Mouse (Mus musculus): Measurements from ENCODE around the gene Mfsd6. TPM values are rescaled to one million over a fixed set of nuclear protein-coding genes. Genes with fewer than 3 reads are reported as not detected.

The Mfsd6 gene
- polyA plus RNA-seq, 1 experiment from 2014 or later, result 1.2 TPM

DNA sequence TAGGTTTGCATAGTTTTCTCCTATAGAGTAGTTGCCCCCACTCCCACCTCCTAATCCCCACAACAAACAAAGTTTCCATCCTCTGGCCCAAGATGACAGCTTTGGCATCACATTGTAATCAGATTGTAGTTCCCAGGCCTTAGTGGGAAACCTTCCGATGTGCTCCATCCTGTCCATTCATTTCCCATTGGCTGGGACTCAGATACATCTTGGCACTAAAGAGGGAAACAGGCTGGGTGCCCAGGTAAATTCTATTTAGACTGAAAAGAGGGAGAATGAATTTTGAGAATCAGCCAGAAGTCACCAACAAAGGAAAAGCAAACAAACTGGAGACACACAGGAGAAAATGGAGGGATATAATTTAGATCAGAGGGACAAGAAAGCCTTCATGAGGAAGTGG lies 3.0 kb upstream of the Mfsd6 start:
- 81% methylated on average over 1 of the region's 1 CpGs for whole genome bisulfite sequencing

GRCm38 (mm10) chr1:52728857-52729489 lies 1.7 kb upstream of the Mfsd6 start:
- Histone ChIP-seq H3K4me3 (no peak overlapping the region), H3K4me1 (peaks cover 12% of the 10 kb centered on the region), H3K27ac (replicated peaks) (no peak overlapping the region), H3K36me3 (no peaks in the 10 kb centered on the region), H3K27me3 (ENCODE audit: low read depth, poor library complexity, severe bottlenecking) (peaks cover 36% of the 10 kb centered on the region), H3K9me3 (replicated peaks) (no peaks in the 10 kb centered on the region)
- DNase-seq (ENCODE audit: low spot score), result no peak
- 89% methylated on average over 5 of the region's 5 CpGs for WGBS

More for the DNA sequence above, 3.0 kb upstream of the Mfsd6 start:
- Histone ChIP-seq H3K36me3 (no peaks in the 10 kb centered on the region), H3K27me3 (ENCODE audit: low read depth, poor library complexity, severe bottlenecking) (peaks cover 36% of the 10 kb centered on the region), H3K4me3 (no peak overlapping the region), H3K9me3 (replicated peaks) (no peaks in the 10 kb centered on the region), H3K27ac (replicated peaks) (no peak overlapping the region), H3K4me1 (peaks cover 12% of the 10 kb centered on the region)
- DNase-seq (ENCODE audit: low spot score), result no peak

DNA sequence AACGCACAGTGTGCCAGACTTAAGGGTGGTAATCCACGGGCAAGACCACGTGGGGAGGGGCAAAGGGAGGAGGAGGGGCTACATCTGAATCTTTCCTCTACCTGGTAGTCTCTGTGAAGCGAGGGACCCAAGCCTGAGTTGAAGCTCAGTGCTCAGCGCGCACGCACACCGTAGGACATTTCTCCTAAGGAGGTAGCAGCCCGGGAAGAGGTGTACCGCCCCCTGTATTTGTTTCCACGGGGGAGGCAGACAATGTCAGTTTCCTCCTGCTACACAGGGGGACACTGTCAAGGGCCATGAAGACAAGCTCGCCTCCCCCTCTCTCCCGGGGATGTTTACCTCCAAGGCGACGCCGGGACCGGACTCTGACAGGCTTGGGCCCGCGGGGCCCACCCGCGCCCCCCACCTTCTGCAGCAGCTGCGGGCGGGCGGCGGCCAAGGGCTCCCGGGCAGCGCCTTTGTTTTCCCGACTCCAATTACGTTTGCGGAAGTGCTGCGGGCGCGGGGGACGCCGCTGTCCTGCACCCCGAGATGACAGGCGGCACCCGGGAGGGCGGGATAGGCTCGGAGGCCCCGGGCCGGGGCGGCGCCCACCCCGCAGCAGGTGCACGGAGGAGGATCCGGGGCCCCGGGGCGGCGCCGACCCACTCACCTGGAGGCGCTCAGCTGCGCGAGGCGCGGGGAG lies 749 bp downstream of the Mfsd6 start:
- under 1% methylated on average over 53 of the region's 56 CpGs for whole genome bisulfite sequencing

DNA sequence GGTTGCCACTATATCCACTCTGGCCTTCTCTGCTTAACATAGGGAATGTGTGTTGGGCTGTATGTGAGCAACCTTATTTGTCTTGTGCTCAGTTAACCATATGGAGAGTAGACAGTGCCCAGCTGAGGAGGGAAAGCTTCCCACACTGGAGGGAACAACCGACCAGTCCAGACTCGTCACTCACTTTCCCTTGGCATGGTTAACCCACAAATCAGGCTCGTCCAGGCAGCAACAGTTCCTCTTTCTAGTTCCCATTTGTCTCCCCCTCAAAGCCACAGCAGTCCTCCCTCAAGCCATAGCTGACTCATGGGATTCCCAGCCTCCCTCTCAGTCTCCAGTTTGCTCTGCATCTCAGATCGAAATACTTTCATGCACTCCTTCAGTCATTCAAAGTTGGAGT lies 4.7 kb downstream of the Mfsd6 start:
- DNase-seq (ENCODE audit: low spot score), result no peak
- Histone ChIP-seq H3K4me1 (peaks cover 10% of the 10 kb centered on the region), H3K27ac (replicated peaks) (no peak overlapping the region), H3K36me3 (no peaks in the 10 kb centered on the region), H3K27me3 (ENCODE audit: low read depth, poor library complexity, severe bottlenecking) (peaks cover 20% of the 10 kb centered on the region), H3K9me3 (replicated peaks) (no peaks in the 10 kb centered on the region), H3K4me3 (no peak overlapping the region)
- 59% methylated on average over 4 of the region's 4 CpGs for WGBS

More for the DNA sequence above, 749 bp downstream of the Mfsd6 start:
- Histone ChIP-seq H3K9me3 (replicated peaks) (no peaks in the 10 kb centered on the region), H3K4me3 (peak overlapping the region; percentile 95), H3K27me3 (ENCODE audit: low read depth, poor library complexity, severe bottlenecking) (peaks cover 36% of the 10 kb centered on the region), H3K36me3 (no peaks in the 10 kb centered on the region), H3K4me1 (peaks cover 12% of the 10 kb centered on the region), H3K27ac (replicated peaks) (peak overlapping the region; percentile 90)
- peak; percentile 53 for DNase-seq (ENCODE audit: low spot score)

GRCm38 (mm10) chr1:52719096-52719495 lies 8.2 kb downstream of the Mfsd6 start:
- Histone ChIP-seq H3K4me3 (no peak overlapping the region), H3K27ac (replicated peaks) (no peak overlapping the region), H3K9me3 (replicated peaks) (no peaks in the 10 kb centered on the region), H3K36me3 (no peaks in the 10 kb centered on the region), H3K4me1 (no peaks in the 10 kb centered on the region), H3K27me3 (ENCODE audit: low read depth, poor library complexity, severe bottlenecking) (no peaks in the 10 kb centered on the region)
- DNase-seq (ENCODE audit: low spot score), result no peak
- 61% methylated on average over 5 of the region's 5 CpGs for WGBS

- DNase-seq (ENCODE audit: low spot score), result no peak
Observed at GRCm38 (mm10) chr1:52718068-52718748, 9.1 kb downstream of the Mfsd6 start.

GRCm38 (mm10) chr1:52714451-52714850 lies 12.8 kb downstream of the Mfsd6 start:
- Histone ChIP-seq H3K4me1 (0 out of 2 replicates have a peak, but pooled peaks cover 2% of the 10 kb centered on the region), H3K9me3 (replicated peaks) (no peaks in the 10 kb centered on the region), H3K27ac (replicated peaks) (no peak overlapping the region), H3K36me3 (no peaks in the 10 kb centered on the region), H3K27me3 (ENCODE audit: low read depth, poor library complexity, severe bottlenecking) (no peaks in the 10 kb centered on the region), H3K4me3 (no peak overlapping the region)
- no peak for DNase-seq (ENCODE audit: low spot score)
- 45% methylated on average over 1 of the region's 1 CpGs for WGBS

More at GRCm38 (mm10) chr1:52718068-52718748, 9.1 kb downstream of the Mfsd6 start:
- no peaks in the 10 kb centered on the region for H3K9me3 ChIP-seq (replicated peaks)
- no peaks in the 10 kb centered on the region for H3K27me3 ChIP-seq (ENCODE audit: low read depth, poor library complexity, severe bottlenecking)
- WGBS, result 83% methylated on average over 3 of the region's 3 CpGs
- no peak overlapping the region for H3K4me3 ChIP-seq
- 0 out of 2 replicates have a peak, but pooled peaks cover 2% of the 10 kb centered on the region for H3K4me1 ChIP-seq
- H3K36me3 ChIP-seq, result no peaks in the 10 kb centered on the region
- no peak overlapping the region for H3K27ac ChIP-seq (replicated peaks)

DNA sequence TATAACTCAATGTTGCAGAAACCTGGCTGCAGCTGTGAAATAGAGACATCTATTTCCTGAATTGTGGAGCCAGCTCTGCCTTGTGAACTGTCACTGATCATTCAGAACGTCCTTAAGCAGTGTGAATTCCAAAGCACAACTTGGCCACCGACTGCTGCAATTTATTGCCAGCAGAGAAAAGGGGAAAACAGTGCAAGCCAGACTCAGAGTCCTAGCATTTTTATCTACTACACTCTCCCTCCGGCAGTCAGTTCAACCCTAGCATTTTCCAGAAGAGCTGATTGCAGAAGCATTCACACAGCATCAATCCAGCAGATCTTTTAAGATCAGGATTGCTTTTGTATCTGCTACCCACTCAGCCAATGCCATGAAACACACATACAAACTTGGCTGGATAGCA lies 13.2 kb downstream of the Mfsd6 start:
- 0 out of 2 replicates have a peak, but pooled peaks cover 2% of the 10 kb centered on the region for H3K4me1 ChIP-seq
- no peaks in the 10 kb centered on the region for H3K27me3 ChIP-seq (ENCODE audit: low read depth, poor library complexity, severe bottlenecking)
- H3K9me3 ChIP-seq (replicated peaks), result no peaks in the 10 kb centered on the region
- 55% methylated on average over 3 of the region's 3 CpGs for WGBS
- no peaks in the 10 kb centered on the region for H3K36me3 ChIP-seq
- no peak overlapping the region for H3K4me3 ChIP-seq
- no peak overlapping the region for H3K27ac ChIP-seq (replicated peaks)
- no peak for DNase-seq (ENCODE audit: low spot score)

DNA sequence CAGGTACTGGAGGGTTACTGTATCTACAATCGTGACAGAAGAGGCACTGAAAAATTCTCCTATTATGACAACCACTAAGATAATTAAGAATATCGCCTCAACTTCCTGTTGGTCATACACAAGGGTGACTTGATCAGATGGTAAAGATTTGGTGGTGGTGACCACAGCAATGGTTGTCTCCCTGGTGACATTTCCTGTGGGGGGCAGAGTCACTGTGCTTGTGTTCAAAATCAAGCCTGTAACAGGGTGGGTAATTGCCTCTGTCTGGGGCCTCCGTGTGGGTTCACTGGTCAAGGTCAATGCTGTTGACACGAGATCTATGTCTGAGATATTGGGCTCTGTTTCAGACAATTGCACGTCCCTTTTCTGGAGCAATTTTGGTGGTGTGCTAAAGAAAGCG lies 18.5 kb downstream of the Mfsd6 start:
- Histone ChIP-seq H3K9me3 (replicated peaks) (no peaks in the 10 kb centered on the region), H3K27me3 (ENCODE audit: low read depth, poor library complexity, severe bottlenecking) (no peaks in the 10 kb centered on the region), H3K27ac (replicated peaks) (no peak overlapping the region), H3K4me3 (no peak overlapping the region), H3K4me1 (no peaks in the 10 kb centered on the region), H3K36me3 (no peaks in the 10 kb centered on the region)
- no peak for DNase-seq (ENCODE audit: low spot score)
- 87% methylated on average over 6 of the region's 6 CpGs for WGBS

GRCm38 (mm10) chr1:52707030-52707429 lies 20.2 kb downstream of the Mfsd6 start:
- no peak overlapping the region for H3K4me3 ChIP-seq
- DNase-seq (ENCODE audit: low spot score), result no peak
- H3K4me1 ChIP-seq, result no peaks in the 10 kb centered on the region
- 96% methylated on average over 3 of the region's 3 CpGs for WGBS
- no peak overlapping the region for H3K27ac ChIP-seq (replicated peaks)
- no peaks in the 10 kb centered on the region for H3K36me3 ChIP-seq
- no peaks in the 10 kb centered on the region for H3K9me3 ChIP-seq (replicated peaks)
- H3K27me3 ChIP-seq (ENCODE audit: low read depth, poor library complexity, severe bottlenecking), result no peaks in the 10 kb centered on the region

DNA sequence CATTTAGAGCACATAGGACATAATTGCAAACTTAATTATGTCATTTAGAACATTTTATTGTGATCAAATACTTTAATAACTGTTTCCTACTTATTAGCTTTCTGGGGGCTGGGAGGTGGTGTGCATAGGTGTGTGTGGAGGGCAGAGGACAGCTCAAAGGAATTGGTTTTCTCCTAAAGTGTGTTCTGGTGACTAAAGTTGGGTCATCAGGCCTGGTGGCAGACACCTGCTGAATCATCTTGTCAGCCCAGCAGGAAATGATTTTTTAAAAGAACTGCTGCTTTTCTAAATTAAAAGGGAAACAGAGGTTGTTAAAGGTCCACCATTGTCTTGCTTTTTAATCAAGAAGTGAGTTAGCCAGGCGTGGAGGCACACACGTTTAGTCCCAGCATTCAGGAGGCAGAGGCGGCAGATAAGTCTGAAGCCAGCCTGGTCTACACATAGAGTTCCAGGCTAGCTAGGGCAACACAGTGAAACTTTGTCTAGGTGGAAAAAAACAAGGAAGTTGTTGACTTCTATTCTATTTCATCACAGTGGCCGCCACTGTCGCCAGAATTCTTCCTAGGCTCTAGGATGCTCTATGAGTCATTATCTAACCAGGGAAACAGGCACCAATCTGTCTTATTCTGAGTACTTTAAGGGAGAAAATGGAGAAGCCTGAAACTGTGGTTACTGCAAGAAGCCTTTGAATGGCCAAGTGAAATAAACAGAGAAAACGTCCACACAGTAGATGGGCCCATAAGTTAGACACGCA lies 24.3 kb downstream of the Mfsd6 start:
- no peak for DNase-seq (ENCODE audit: low spot score)
- Histone ChIP-seq H3K9me3 (replicated peaks) (no peaks in the 10 kb centered on the region), H3K4me3 (no peak overlapping the region), H3K4me1 (no peaks in the 10 kb centered on the region), H3K27ac (replicated peaks) (no peak overlapping the region), H3K27me3 (ENCODE audit: low read depth, poor library complexity, severe bottlenecking) (no peaks in the 10 kb centered on the region), H3K36me3 (no peaks in the 10 kb centered on the region)
- WGBS, result 84% methylated on average over 7 of the region's 7 CpGs

DNA sequence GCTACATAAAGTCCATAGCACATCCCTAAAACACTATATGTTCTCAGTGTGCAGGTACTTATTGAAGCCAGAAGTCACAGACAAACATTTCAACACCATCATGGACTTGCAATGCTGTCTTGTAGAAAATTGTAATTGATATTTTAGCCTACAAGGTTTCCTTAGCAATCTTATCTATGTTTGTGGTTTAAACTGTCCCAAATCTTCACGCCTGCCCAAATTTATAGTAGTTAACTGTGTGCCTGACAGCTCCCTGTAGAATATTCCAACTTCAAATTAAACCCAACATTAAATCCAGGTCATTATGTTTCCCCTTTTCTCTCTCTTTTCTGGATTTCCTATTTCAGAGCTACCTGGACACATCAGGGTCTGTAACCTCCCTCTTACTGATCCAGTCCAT lies 25.3 kb downstream of the Mfsd6 start:
- WGBS, result 91% methylated on average over 1 of the region's 1 CpGs

More for the DNA sequence above, 25.3 kb downstream of the Mfsd6 start:
- no peak overlapping the region for H3K27ac ChIP-seq (replicated peaks)
- no peaks in the 10 kb centered on the region for H3K27me3 ChIP-seq (ENCODE audit: low read depth, poor library complexity, severe bottlenecking)
- no peaks in the 10 kb centered on the region for H3K9me3 ChIP-seq (replicated peaks)
- H3K4me1 ChIP-seq, result no peaks in the 10 kb centered on the region
- no peak overlapping the region for H3K4me3 ChIP-seq
- H3K36me3 ChIP-seq, result no peaks in the 10 kb centered on the region
- no peak for DNase-seq (ENCODE audit: low spot score)

Measured in midbrain, embryonic 10.5 days (tissue).